Mouse (Mus musculus): ENCODE data around the gene Anapc13. TPM values are rescaled to one million over a fixed set of nuclear protein-coding genes. Genes with fewer than 3 reads are reported as not detected.

Anapc13 gene
- 362 and 412 TPM in 2 replicates for polyA plus RNA-seq (2012; ENCODE audit: insufficient read depth, insufficient read length, missing spikeins)

DNA sequence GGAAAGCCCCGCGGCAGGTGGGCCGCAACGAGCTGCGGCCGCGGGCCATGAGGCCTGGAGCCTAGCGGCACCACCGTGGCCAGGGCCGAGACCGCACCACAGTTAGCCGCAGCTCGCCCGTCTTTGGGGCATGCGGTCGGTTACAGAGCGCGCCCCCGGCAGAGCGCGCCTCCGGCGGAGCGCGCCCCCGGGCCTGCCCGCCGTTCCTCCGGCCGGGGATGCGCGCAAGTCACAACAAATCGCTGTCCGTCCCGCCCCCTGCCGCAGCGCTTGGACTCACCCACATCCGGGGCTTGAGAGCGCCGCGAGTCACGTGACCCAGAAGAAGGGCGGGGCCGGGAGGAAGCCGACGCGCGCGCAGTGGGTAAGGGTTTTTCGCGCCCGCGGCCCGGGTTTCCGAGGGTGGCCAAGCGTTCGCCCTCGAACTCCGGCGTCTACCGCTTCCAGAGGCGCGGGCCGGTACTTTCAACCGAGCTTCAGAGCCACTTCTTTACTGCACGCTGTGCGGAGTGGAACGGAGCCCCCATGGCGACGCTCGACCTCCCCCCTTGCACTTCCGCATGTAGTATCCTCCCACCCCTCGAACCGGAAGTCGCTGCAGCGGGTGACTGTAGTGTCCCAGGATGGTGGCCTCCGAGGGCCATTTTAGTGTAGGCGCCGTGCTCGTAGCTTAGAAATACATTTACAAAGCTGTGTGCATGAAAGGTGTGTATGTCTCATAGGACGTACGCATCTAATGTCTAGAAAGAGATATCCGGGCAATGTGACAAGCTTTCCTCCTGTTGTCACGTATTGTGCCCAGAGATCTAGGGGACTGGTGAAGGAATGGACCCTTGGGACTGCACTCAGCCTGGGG is at the start of gene Anapc13, which contains the start of gene Cep63:
Gene Anapc13, plus strand, starts transcription at position 314 of the 856 bp plus-strand sequence.
Gene Cep63, minus strand, starts transcription at position 552 of the 856 bp plus-strand sequence.
- Histone ChIP-seq H3K27ac (replicated peaks; ENCODE audit: low read depth, low read length) (peak within 1 kb of the TSS; percentile 97), H3K4me1 (ENCODE audit: control insufficient read depth, insufficient read depth, insufficient read length, low read length) (peaks cover 4% of the 10 kb centered on the region), H3K4me3 (ENCODE audit: insufficient read depth, low read depth, low read length) (peak within 1 kb of the TSS; percentile 79)

DNA sequence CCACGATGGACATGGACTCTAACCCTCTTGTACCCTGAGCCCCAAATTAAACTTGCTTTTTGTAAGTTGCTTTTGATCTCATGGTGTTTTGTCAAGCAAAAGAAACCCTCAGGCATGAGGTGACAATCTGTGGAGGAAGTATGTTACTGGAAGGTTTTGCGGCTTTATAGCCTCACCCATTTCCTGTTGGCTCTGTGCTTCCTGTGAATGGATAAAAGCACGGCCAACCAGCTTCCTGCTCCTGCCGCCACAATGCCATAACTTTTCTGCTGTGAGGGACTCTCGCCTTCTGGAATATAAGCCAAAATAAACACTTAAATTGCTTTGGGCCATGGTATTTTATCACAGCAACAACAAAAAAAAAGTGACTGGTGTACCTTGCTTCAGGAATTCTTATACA is 48.6 kb upstream of the Anapc13 start:
- Histone ChIP-seq H3K27ac (replicated peaks; ENCODE audit: low read depth, low read length) (no peak overlapping the region), H3K4me1 (ENCODE audit: control insufficient read depth, insufficient read depth, insufficient read length, low read length) (no peaks in the 10 kb centered on the region), H3K4me3 (ENCODE audit: insufficient read depth, low read depth, low read length) (no peak overlapping the region)

DNA sequence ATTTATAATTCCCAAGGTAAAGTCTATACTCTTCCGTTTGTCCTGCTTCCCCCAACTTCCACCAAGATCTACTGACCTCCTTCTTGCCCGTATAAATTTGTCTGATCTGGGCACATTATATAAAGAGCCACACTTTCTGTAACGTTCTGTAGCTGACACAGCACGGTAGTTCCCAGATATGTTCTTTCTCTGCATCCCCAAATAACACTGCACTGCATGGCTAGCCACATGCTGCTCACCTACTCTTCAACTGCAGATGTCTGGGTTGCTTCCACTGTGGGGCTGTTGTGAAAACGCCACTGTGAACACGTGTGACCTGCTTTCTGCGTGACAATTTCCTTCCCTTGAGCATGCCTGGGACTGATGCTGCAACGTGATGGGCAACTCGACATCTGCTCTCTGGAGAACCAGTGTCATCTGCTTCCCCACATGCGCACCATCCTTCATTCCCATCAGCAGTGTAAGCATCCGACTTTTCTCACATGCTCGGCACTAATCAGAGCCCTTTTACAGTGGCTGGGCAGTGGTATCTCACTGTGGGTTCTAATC is 44.1 kb upstream of the Anapc13 start:
- Histone ChIP-seq H3K4me3 (ENCODE audit: insufficient read depth, low read depth, low read length) (no peak overlapping the region), H3K4me1 (ENCODE audit: control insufficient read depth, insufficient read depth, insufficient read length, low read length) (no peaks in the 10 kb centered on the region), H3K27ac (replicated peaks; ENCODE audit: low read depth, low read length) (no peak overlapping the region)

DNA sequence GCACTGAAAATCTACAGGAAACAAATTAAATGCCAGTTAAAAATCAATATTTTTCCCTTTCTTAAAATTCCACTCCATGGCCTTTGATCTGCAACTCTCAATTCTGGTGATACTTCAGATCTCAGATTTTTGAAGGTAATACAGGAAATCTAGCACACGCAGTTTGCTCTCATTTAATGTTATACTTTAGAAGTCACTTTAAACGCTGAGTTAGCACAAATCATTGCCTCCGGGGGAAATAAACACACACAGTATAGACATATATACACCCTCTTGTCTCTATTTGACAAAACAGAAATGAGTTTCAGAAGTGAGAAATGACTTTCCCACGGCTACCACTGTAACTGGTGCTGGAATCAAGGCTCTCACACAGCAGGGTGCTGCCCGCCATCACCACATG is 38.7 kb upstream of the Anapc13 start:
- Histone ChIP-seq H3K27ac (replicated peaks; ENCODE audit: low read depth, low read length) (no peak overlapping the region), H3K4me3 (ENCODE audit: insufficient read depth, low read depth, low read length) (no peak overlapping the region)

DNA sequence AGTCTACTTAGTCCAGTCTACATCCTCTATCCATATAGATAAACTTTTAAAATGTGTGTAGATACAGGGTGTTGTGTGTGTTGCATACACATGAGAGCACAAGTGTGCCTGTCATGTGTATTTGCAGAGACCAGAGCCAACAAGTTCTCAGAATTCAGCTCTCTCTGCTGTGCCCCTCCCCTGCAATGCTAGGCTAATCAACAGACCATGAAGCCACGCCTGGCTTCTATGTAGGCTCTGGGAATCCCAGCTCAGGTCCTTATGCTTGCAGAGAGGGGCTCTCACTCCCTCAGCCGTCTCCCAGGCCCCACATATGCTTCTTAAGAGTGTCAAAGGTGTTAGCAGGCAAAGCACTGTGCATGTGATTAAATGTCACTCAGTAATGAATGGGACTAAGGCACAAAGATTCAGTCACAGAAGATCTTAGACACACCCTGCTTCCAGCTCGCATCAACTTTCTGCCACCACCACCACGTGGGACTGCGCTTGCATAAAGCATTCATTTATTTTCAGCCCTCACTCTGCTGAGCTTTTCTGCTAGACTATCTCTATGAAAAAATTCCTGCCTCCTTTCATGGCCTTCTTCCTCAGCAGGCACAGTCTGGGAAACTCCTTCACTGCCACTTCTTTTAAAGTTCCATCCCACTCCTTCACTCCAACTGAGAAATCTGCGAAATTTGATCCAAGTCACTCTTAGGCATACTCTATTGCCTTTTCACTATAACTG is 31.3 kb upstream of the Anapc13 start:
- no peak overlapping the region for H3K4me3 ChIP-seq (ENCODE audit: insufficient read depth, low read depth, low read length)
- no peaks in the 10 kb centered on the region for H3K4me1 ChIP-seq (ENCODE audit: control insufficient read depth, insufficient read depth, insufficient read length, low read length)
- no peak overlapping the region for H3K27ac ChIP-seq (replicated peaks; ENCODE audit: low read depth, low read length)

More for the DNA sequence above, 38.7 kb upstream of the Anapc13 start:
- H3K4me1 ChIP-seq (ENCODE audit: control insufficient read depth, insufficient read depth, insufficient read length, low read length): no peaks in the 10 kb centered on the region

DNA sequence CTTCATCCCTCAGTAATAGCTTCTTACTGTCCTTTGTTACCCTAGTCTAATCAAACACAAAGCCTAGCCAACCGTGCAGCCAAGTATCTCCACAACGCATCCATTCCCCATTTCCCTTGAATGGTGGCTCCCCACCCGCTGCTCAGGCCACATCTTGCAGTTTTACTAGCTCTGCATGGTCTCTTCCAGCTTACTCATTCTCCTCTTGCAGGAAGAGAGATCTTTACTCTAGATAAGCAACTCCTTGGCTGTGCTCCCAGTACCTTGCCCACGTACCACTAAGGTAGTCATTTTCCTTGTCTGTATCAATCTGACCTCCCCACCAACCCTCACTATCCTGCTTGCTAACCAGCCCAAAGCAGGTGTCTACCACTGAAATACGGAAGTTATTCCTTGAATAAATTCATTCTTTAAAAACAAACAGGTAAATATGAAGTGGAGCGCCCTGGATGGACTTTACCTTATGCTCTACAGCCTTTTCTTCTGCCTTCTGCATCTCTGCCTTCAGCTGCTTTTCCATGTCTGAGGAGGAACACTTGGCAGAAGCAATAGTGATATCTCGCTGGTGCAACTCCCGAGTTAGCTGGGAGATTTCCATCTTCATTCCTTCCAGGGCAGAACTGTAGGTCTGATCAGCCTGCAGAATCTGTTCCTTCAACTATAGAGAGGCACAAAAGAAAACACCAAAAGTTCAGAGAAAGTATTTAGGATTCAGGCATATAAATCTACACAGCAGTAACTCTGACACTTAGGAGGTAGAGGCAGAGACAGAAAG is 30.2 kb upstream of the Anapc13 start:
- no peak overlapping the region for H3K4me3 ChIP-seq (ENCODE audit: insufficient read depth, low read depth, low read length)
- no peaks in the 10 kb centered on the region for H3K4me1 ChIP-seq (ENCODE audit: control insufficient read depth, insufficient read depth, insufficient read length, low read length)
- no peak overlapping the region for H3K27ac ChIP-seq (replicated peaks; ENCODE audit: low read depth, low read length)

DNA sequence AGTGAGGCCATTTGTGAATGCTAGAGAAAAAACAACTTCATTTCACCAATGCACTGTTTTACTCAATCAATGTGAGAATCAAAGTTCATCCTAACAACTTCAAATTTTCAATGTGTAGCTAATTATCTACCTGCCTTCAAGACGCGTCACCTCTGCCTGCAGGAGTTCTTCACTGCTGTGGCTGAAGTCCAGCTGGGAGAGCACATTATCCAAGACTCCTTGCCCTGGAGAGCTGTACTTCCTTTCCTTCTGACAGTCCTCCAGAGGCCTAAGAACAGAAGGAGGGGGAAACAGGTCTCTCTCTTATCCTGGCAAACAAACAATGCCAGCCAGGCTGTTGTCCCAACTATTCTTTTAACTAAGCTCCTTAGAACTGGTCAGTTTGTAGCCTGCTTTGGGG is 24.9 kb upstream of the Anapc13 start:
- no peak overlapping the region for H3K4me3 ChIP-seq (ENCODE audit: insufficient read depth, low read depth, low read length)
- no peak overlapping the region for H3K27ac ChIP-seq (replicated peaks; ENCODE audit: low read depth, low read length)

DNA sequence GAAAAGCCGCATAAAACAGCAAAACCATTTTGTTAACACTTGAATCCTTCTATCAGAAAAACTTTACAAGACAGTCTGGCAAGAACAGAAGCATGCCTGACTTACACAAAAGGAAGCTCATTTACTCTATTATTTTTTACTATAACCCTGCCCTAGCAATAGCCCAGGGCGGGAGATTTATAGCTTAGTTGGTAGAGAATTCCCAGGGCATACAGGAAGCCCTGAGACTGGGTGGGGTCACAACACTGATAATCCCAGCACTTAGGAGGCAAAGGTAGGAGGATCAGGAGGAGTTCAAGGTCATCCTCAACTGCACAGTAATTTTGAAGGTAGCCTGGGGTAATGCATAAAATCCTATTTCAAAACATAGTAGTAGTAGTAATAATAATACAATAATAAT is 24.4 kb upstream of the Anapc13 start:
- Histone ChIP-seq H3K4me3 (ENCODE audit: insufficient read depth, low read depth, low read length) (no peak overlapping the region), H3K27ac (replicated peaks; ENCODE audit: low read depth, low read length) (no peak overlapping the region), H3K4me1 (ENCODE audit: control insufficient read depth, insufficient read depth, insufficient read length, low read length) (no peaks in the 10 kb centered on the region)

More for the DNA sequence above, 24.9 kb upstream of the Anapc13 start:
- no peaks in the 10 kb centered on the region for H3K4me1 ChIP-seq (ENCODE audit: control insufficient read depth, insufficient read depth, insufficient read length, low read length)

DNA sequence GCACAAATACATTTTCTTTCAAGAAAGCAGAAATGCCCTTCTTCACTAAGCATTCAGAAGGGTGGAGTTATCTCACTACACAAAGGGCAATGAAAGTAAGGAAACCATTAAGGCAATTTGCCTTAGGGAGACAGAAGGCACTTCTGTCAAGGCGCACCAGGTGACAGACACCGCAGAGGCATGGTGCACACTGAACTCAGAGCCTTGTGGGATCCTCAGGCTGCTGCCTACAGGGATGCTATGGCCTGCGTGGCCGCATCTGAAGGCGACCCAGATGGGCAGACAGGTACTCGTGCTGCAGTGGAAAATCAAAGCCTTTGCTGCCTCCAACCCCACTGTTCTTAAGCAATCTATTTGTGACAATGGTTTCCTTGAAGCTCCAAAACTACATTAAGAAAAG is 20.9 kb upstream of the Anapc13 start:
- Histone ChIP-seq H3K4me3 (ENCODE audit: insufficient read depth, low read depth, low read length) (no peak overlapping the region), H3K4me1 (ENCODE audit: control insufficient read depth, insufficient read depth, insufficient read length, low read length) (no peaks in the 10 kb centered on the region), H3K27ac (replicated peaks; ENCODE audit: low read depth, low read length) (no peak overlapping the region)

DNA sequence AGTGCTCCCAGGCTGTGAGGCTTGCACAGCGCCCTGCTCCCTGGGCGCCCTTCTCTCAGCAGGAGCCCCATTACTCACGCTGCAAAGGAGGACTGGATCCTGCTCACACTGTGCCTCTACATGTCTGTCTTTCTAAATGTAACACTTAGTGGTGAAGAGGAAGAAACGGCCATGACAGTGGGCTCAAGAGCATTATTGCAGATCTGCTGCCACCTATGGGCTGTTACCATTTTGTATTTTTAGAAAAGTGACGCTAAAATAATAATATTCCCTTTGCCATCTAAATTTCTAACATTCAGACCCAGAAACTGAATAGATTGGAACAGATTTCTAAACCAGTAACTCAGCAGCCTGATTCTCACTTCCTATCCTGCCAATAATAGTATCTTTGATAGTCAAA is 18.6 kb upstream of the Anapc13 start:
- H3K4me1 ChIP-seq (ENCODE audit: control insufficient read depth, insufficient read depth, insufficient read length, low read length): no peaks in the 10 kb centered on the region
- H3K27ac ChIP-seq (replicated peaks; ENCODE audit: low read depth, low read length): no peak overlapping the region

DNA sequence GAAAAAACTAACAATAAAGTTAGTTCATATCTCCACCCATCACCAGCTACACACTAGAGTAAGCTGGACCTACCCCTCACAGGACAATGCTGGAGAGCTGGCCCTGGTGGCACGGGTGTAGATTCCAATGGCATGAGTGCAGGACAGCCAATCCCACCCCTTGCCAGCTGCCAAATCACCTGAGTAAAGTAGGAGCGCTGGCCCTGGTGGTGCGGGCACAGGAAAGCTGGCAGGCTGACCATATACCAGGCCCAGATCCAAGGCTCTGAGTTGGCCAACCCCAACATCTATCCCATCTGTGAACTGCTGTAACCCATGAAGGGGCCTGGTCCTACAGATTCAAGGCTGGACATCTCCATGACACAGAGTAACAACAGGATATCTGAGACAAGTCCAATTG is 16.9 kb upstream of the Anapc13 start:
- no peak overlapping the region for H3K27ac ChIP-seq (replicated peaks; ENCODE audit: low read depth, low read length)
- H3K4me3 ChIP-seq (ENCODE audit: insufficient read depth, low read depth, low read length): no peak overlapping the region
- no peaks in the 10 kb centered on the region for H3K4me1 ChIP-seq (ENCODE audit: control insufficient read depth, insufficient read depth, insufficient read length, low read length)

More for the DNA sequence above, 18.6 kb upstream of the Anapc13 start:
- no peak overlapping the region for H3K4me3 ChIP-seq (ENCODE audit: insufficient read depth, low read depth, low read length)

DNA sequence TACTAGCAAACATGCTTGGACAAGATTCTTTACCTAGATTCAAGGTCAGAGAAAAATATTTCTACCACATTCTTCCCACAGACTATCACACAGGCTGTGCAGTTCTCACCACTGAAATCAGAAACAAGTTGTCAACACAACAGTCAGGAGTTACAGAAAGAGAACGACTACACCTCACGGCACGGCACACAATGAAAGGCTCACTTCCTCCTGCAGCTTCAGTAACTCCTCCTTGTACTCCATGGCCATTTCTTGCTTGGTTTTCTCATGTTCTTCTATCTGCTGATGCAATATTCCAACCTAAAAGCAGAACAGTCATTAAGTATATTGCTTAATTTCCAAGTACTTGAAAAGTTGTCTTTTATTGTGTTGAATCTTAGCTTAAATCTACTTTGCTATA is 11.0 kb upstream of the Anapc13 start:
- Histone ChIP-seq H3K4me1 (ENCODE audit: control insufficient read depth, insufficient read depth, insufficient read length, low read length) (no peaks in the 10 kb centered on the region), H3K27ac (replicated peaks; ENCODE audit: low read depth, low read length) (no peak overlapping the region), H3K4me3 (ENCODE audit: insufficient read depth, low read depth, low read length) (no peak overlapping the region)

DNA sequence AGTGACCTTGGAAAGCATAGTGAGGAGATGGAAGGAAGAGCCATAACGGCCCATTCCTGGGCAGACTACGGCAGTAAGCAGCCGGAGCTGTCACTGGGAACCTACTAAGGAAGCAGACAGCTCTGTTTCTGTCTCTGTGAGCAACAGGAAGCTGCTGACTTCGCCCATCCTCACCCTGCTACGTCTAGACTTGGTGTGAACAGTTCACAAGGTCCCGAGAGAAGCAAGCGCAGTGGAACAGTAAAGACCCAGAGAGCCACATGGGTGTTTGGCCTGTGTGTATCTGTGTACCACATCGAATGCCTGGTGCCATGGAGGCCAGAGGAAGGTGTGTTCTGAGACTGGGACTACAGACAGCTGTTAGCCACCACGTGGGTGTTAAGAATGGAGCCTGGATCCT is 9.8 kb upstream of the Anapc13 start:
- H3K4me1 ChIP-seq (ENCODE audit: control insufficient read depth, insufficient read depth, insufficient read length, low read length): no peaks in the 10 kb centered on the region
- no peak overlapping the region for H3K4me3 ChIP-seq (ENCODE audit: insufficient read depth, low read depth, low read length)
- no peak overlapping the region for H3K27ac ChIP-seq (replicated peaks; ENCODE audit: low read depth, low read length)

DNA sequence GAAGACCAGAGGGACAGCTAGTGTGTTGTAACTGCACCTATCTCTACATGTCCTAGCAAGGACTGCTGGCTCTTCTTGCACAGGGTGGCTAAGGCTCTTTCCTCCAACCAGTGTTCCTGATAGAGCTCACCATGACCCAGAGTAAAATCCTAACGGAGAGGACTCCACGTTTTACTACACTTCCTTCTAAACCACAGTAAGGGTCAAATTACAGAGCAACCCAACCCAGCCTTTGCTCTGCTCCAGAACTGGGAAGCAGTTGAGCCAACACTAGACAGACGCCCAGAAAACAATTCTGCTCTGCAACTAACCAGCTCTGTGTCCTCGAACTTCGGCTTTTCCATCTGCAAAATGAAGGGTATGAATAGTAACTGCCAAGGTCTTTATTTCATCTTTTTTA is 4.7 kb upstream of the Anapc13 start:
- Histone ChIP-seq H3K27ac (replicated peaks; ENCODE audit: low read depth, low read length) (no peak overlapping the region), H3K4me3 (ENCODE audit: insufficient read depth, low read depth, low read length) (no peak overlapping the region), H3K4me1 (ENCODE audit: control insufficient read depth, insufficient read depth, insufficient read length, low read length) (no peaks in the 10 kb centered on the region)

All from brown adipose tissue, adult 24 weeks (tissue).